Mouse (Mus musculus) mature B cell (primary cell): ENCODE measurements around the gene Cdc5l.
"Not testable (repeated sequence)": the region's sequence is repeated elsewhere in the genome, so short reads cannot be mapped to it uniquely, and the experiment has no call there.

Source experiments
- in situ Hi-C: fragments of 300-500 bp; cut with MboI; formaldehyde crosslinking; loops from 2 replicates; pipeline ENCODE4 v1.14.3; 2019

Gene Cdc5l

GRCm38 (mm10) chr17:45433419-45434261, at the start of gene Cdc5l:
Gene Cdc5l, minus strand, starts transcription at chr17:45433737.
- in situ Hi-C loops = no loop called here

GRCm38 (mm10) chr17:45480429-45480828, 46.9 kb upstream of the Cdc5l start:
- in situ Hi-C loops = no loop called here

DNA sequence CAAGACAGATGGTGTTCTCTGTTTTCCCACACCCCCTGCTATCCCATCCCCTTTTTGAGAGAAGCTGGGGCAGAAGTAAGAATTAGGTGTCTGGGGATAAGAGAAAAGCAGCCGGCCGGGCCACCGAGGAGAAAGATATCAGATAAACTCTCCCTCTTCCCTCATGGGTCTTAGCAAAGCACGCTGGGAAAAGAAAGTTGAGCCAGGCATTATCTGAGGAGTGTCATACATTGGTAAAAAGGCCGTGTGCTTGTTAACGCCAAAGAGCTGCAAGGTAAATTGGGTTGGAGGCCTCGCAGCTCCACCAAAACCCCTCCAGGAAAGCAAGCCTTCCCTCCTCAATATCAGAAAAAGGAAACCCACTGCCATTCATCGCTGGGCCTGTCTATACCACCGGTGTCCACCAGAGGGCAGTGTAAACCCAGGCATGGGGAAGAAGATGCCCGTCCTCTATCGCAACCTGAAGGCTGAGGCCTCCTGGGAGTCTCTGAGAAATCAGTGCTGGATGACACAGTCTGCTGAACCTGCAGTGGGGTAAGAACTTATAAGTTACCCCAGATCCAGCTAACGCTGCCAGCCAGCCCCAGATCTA, 44.8 kb upstream of the Cdc5l start:
- in situ Hi-C loops = no loop called here

- in situ Hi-C loops = no loop called here
Observed at GRCm38 (mm10) chr17:45474669-45475465, 41.3 kb upstream of the Cdc5l start, which contains the start of gene Spats1. Gene Spats1, minus strand, starts transcription at chr17:45475415.

DNA sequence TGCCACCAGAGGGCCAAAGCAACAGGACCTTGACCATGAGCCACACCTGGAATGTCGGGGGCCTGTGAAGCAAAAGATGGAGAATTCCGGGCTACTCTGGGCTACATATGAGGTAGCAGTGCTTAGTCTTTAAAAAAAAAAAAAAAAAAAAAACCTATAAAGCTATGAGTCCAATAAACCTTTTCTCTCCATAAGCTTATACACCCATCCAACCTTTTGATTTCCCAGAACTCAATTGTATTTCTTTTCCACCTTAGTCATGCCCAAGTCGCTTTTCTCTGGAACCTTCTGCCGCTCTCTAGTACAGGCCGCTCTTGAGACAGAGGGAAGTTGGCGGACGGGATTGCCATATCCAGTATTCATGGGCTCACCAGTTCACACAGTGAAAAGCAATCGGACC, 40.6 kb upstream of the Cdc5l start:
- in situ Hi-C loops = no loop called here

DNA sequence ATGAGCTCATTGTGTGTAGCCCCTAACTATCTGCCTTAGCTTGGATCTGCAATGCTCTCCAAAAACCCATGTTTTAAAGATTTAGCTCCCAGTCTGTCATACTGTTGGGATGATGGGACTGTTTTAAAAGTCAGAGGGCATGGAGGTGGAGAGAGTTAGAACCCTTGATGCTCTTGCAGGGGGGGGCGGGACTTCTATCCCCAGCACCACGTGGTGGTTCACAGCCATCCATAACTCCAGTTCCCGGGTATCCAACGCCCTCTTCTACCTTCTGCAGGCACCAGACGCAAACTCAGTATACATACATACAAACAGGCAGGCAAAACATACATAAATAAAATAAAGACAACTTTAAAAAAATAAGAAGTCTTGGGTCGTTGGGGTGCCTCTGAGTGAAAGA, 40.1 kb upstream of the Cdc5l start:
- in situ Hi-C loops = no loop called here

- in situ Hi-C loops = no loop called here
Observed at GRCm38 (mm10) chr17:45470726-45471125, 37.2 kb upstream of the Cdc5l start.

DNA sequence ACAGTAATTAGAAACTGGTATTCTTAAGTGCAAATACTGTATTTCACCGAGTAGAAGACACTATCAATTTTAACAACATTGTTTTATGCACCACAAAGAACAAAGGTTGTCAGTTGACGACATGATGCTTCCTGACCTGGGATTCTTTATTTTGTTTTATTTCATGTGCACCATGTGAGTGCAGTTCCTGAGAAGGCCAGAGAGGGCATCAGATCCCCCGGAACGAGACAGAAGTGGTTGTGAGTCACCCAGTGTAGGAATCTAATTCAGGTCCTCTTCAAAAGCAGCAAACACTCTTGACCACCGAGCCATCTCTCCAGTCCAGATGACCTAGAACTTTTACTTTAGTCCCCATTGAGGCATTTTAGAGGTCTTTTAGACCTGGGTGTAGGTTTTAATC, 34.8 kb upstream of the Cdc5l start:
- in situ Hi-C loops = no loop called here

- in situ Hi-C loops = no loop called here
Observed at GRCm38 (mm10) chr17:45466701-45467100, 33.2 kb upstream of the Cdc5l start.

DNA sequence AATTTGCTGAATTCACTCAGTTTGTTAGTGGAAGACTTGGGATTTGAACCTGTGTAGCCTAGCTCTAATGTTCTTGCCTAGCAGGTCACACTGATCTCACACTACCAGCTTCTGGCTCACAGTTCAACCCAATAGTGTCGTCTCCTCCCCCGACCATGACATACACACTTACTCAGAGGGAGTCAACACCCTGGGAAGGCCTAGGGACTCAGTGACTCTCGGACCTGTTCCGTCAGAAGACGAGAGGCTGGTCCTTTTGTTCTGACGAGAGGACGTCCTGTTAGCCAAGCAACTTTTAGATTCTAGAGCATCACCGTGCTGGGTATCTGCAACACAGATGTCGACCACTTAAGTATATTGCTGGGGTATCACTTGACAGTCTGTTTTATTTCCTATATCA, 30.7 kb upstream of the Cdc5l start:
- in situ Hi-C loops = no loop called here

DNA sequence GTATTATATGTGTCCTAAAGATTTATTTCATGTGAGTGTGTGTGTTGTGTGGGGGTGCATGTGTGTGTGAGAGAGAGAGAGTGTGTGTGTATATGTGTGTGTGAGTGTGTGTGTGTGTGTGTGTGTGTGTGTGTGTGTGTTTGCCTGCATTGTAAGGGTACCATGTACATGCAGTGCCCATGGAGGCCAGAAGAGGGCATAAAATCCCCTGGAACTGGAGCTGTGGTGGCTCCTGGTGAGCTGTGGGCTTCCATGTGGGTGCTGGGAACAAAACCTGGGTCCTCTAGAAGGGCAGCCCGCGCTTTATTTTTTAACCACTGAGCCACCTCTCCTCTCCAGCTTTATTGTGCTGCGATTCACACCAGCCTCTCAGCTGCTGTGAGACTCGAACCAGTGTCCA, 29.0 kb upstream of the Cdc5l start:
- in situ Hi-C loops = no loop called here

- in situ Hi-C loops = no loop called here
Observed at GRCm38 (mm10) chr17:45459062-45459461, 25.5 kb upstream of the Cdc5l start.

DNA sequence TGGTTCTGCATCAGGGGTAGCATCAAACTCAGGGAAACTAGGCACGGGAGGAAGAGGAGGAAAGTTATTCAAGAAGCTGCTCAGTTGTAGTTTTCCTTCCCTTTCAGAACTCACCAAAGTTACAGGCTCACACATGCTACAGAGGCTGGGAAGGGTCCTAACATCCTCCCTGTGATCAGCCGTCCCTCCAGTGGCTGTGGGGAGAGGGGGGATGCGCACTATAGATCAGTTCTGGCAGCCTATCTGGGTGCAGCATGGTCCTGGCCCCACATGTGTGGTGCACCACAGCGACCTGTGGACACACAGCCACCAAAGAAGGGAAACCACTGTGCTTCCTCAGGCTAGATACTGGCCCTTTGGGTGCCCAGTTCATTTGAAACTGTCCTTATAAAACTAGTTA, 25.0 kb upstream of the Cdc5l start:
- in situ Hi-C loops = no loop called here

DNA sequence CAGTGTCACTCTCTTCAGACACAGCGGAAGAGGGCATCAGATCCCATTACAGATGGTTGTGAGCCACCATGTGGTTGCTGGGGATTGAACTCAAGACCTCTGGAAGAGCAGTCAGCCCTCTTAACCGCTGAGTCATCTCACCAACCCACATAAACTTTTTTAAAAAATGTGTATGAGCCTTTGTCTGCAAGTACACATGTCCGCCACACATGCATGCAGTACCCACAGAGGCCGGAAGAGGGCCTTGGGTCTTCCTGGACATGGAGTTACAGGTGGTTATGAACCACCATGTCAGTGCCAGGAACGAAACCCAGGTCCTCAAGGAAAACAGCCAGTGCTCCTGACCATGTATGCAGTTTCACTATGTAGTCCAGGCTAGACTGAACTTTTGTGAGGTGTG, 23.9 kb upstream of the Cdc5l start:
- in situ Hi-C loops = no loop called here

GRCm38 (mm10) chr17:45456260-45457152, 23.0 kb upstream of the Cdc5l start:
- in situ Hi-C loops = no loop called here

DNA sequence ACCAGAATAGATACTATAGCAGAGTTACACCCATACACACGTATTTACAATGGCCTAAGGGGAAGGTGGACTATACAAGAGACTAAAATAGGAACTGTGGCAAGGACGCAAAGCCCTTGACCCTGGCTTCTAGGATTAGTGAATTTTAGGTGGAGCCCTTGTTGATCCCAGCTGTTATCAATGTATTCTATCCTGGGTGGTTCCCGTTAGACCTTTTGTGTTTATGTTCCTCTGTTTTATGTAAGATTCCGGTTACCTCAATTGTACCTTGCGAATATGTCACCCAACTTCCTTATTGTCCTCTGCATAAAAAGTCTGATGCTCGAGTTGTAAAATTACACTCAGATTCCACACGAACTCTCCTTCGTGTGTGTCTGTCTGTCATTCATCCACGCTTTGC, 22.2 kb upstream of the Cdc5l start:
- in situ Hi-C loops = not testable (repeated sequence)

DNA sequence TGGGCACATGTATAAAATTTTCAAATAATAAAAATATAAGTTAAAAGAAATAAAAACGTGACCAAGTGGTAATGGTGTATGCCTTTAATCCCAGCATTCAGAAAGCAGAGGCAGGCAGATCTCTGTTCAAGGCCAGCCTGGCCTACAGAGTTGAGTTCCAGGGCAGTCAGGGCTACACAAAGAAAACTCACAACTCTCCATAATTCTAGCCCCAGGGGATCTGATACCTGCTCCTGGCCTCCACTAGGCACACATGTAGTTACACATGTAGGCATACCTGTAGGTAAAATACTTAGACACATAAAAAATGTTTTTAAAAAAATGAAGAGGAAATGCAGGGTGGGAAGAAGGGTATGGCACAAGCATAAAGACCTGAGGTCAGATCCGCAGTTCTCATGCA, 21.3 kb upstream of the Cdc5l start:
- in situ Hi-C loops = no loop called here

- in situ Hi-C loops = no loop called here
Observed at GRCm38 (mm10) chr17:45452271-45452670, 18.7 kb upstream of the Cdc5l start.

- in situ Hi-C loops = no loop called here
Observed at GRCm38 (mm10) chr17:45450153-45450552, 16.6 kb upstream of the Cdc5l start.

DNA sequence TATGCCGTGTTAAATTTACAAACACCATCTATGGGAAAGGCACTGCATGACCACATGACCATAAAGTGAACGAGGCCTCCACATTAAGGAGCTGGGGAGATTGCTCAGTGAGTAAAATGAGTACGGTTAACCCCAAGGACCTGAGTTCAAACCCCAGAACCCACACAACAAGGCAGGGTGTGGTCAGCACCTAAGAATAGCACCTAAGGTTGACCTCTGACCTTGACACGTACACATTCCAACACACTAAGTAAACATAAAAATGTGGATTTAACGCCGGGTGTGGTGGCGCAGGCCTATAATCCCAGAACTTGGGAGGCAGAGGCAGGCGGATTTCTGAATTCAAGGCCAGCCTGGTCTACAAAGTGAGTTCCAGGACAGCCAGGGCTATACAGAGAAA, 16.0 kb upstream of the Cdc5l start:
- in situ Hi-C loops = no loop called here

- in situ Hi-C loops = no loop called here
Observed at GRCm38 (mm10) chr17:45447063-45447462, 13.5 kb upstream of the Cdc5l start.

DNA sequence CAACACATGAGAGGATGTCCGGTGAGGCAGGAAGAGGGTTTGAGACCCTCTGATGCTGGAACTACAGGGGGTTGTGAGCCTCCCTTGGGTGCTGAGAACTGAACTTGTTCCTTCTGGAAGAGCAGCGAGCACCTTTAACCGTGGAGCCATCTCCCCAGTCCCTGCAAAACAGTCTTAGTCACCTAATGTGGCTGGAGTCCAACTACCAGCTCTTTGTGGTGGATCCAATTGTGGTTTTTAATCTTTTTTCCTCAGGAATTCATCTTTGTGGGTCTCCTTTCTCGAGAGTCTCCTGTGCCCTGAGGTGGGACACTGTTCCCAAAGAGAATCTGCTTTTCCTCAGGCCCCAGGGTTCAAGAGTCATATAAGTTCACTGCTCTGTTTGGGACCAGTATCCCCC, 12.4 kb upstream of the Cdc5l start:
- in situ Hi-C loops = no loop called here
